Mouse (Mus musculus) CH12.LX (cell line): ENCODE measurements around the gene Calhm1.

ENCODE experiments used
- BHLHE40 ChIP-seq: IDR thresholded peaks from 2 replicates; pipeline ENCODE4 v1.6.1; 2011; ENCODE audit warnings: mild to moderate bottlenecking, low read depth, low read length, improper control_type of control experiment
- CTCF ChIP-seq, 2 experiments: IDR thresholded peaks in 1 of 2; conservative IDR thresholded peaks in 1 of 2; 2 replicates each; pipeline ENCODE4 v1.5.1; 2011 to 2012; ENCODE audit warnings: low read depth in 2 of 2, low read length in 2 of 2, improper control_type of control experiment in 1 of 2, inconsistent platforms in 1 of 2, mild to moderate bottlenecking in 1 of 2, moderate library complexity in 1 of 2
- E2F4 ChIP-seq: IDR thresholded peaks from 2 replicates; pipeline ENCODE4 v1.6.1; 2011; ENCODE audit warnings: low read depth, low read length, improper control_type of control experiment; ENCODE audit not compliant: insufficient replicate concordance
- KAT2A ChIP-seq: IDR thresholded peaks from 2 replicates; pipeline ENCODE4 v1.6.1; 2012; ENCODE audit warnings: low read length, improper control_type of control experiment, inconsistent platforms; ENCODE audit not compliant: insufficient replicate concordance
- MAFK ChIP-seq: IDR thresholded peaks from 2 replicates; pipeline ENCODE4 v1.6.1; 2011; ENCODE audit warnings: low read length, improper control_type of control experiment; ENCODE audit not compliant: insufficient replicate concordance
- MAZ ChIP-seq: IDR thresholded peaks from 2 replicates; pipeline ENCODE4 v1.6.1; 2012; ENCODE audit warnings: low read depth, mild to moderate bottlenecking, inconsistent platforms, low read length, improper control_type of control experiment, moderate library complexity
- MEF2A ChIP-seq: IDR thresholded peaks from 2 replicates; pipeline ENCODE4 v1.6.1; 2014; ENCODE audit warnings: low read depth, mild to moderate bottlenecking, inconsistent platforms, low read length, improper control_type of control experiment, borderline replicate concordance
- MYC ChIP-seq: IDR thresholded peaks from 2 replicates; pipeline ENCODE4 v1.6.1; 2011; ENCODE audit warnings: low read depth, mild to moderate bottlenecking, improper control_type of control experiment, low read length
- POLR2AphosphoS2 ChIP-seq: IDR thresholded peaks from 2 replicates; pipeline ENCODE4 v1.6.1; 2011; ENCODE audit warnings: low read depth, low read length, improper control_type of control experiment
- ZKSCAN1 ChIP-seq: IDR thresholded peaks from 2 replicates; pipeline ENCODE4 v1.6.1; 2012; ENCODE audit warnings: low read depth, inconsistent platforms, low read length, improper control_type of control experiment, borderline replicate concordance

GRCm38 (mm10) chr19:47168793-47169412 lies 24.8 kb upstream of the Calhm1 start:
- no peak for TF ChIP-seq E2F4
- peak; percentile 92 to 97 for TF ChIP-seq CTCF (conservative IDR thresholded peaks at IDR 0.05 in 1 of 2, IDR thresholded peaks at IDR 0.05 in 1 of 2; ENCODE audit: low read depth in 2 of 2, low read length in 2 of 2)
- TF ChIP-seq KAT2A = no peak
- TF ChIP-seq MEF2A = peak; percentile 16; the same call in 1 of the 2 replicates
- no peak for TF ChIP-seq BHLHE40
- no peak for TF ChIP-seq MAFK
- peak; percentile 39; the same call in 1 of the 2 replicates for TF ChIP-seq MYC
- no peak for TF ChIP-seq POLR2AphosphoS2
- no peak for TF ChIP-seq ZKSCAN1
- no peak for TF ChIP-seq MAZ
